Mouse (Mus musculus) fibroblast of lung, adult 2 months (primary cell): Measurements from ENCODE around the gene Spx.
A peak's percentile ranks its signal among the peaks of the same experiment; 100 is the strongest.

Source experiments
- DNase-seq: peaks from one replicate; pipeline ENCODE4 v3.0.0-alpha.2; 2011; ENCODE audit warnings: low read depth

Gene Spx

DNA sequence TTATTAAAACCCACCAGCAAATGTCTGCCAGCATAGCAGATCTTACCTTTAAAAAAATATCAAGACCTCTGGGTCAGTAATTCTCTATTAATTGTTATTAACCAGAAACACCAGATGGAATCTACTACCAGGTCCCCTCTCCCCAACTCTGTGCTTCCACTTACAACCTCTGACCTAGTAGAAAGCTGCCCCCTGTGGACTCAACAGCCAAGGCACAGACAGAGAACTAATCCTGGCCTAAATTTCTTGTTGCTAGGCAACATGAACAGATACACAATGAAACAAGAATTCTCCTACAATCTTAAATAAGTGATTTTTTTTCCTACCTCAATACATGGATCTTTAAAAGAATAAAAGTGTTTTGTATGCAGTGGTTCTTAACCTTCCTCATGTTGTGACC, 15.8 kb downstream of the Spx start:
- DNase-seq = no peak

DNA sequence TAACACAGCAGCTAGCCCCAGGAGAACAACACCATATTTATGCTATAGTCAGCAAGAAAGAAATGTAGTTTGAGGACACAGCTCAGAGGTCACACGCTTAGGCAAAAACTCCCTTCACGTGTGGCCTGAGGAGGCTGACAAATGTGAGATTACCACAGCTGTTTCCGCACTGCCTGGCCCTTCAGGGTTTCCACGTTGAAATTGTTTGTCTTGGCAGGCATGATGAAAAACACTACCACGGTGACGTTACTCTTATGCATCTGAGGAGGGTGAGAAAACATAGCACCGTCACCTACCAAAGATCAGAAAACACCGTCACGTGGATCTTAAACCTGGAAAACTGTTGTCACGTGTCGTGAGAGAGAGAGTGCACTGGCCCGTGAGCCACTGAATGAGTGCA, 38.1 kb downstream of the Spx start:
- DNase-seq = peak; percentile 12

DNA sequence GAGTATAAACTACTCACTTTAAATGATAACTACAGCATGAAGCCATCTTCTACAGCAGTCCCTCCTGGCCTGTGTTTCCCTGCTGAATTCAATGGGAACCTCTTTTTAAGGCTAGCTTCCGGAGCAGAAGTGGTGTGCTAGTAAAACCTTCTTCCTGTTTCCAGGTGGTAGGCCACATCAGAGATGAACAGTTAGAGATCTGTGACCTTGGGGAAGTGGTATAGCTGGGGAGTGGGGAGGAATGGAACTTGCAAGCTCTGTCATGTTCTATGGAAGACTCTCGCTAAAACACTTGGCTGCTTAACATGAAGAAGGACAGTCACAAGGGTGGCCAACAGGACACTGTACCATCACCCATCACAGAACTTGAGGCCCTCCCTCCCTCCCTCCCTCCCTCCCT, 40.1 kb downstream of the Spx start:
- DNase-seq = no peak

DNA sequence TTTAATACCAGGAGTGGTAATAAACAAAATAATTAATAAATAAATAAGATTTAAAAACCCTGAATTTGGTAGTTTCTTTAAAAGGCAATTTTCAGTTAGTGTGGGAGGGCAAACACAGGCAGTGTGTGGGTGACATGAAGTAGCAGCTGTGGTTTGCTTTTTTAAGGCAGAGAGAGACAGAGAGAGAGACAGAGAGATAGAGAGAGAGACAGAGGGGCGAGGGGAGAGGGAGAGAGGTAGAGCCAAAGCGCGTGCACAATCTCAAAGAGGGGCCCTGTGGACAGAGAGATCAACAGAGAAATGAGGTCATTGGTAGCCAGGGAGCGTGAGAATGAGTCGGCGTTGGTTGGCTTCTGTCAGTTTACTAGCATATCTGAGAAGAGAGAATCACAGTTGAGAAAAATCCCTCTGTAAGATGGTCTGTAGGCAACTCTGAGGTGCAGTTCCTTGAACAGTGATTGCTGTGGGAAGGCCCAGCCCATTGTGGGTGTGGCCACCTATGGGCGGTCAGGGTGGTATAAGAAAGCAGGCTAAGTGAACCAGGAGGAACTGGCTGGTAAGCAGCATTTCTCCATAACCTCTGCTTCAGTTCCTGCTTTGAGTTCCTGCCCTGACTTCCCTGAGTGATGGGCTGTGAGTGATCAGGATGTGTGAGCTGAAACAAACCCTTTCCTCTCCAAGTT, 42.2 kb downstream of the Spx start:
- DNase-seq = no peak

DNA sequence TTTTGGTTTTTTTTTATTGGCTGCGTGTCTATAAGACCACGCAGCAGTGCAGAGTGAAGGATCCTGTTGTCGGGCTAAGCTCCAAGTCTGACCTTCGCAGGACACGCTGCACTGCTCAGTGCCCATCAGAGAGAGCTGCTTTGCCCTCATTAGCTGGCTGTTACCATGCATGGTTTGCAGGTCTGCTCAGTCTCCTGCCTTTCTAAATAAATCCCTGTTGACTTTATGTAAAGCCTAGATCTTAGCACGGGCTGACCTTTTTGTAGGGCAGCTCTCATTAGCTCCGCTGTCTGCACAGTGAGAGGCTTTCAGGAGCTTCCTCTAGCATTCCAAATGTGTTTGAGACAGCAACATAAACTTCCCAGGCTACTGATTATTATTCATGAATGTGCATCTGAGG, 44.8 kb downstream of the Spx start:
- DNase-seq = no peak

DNA sequence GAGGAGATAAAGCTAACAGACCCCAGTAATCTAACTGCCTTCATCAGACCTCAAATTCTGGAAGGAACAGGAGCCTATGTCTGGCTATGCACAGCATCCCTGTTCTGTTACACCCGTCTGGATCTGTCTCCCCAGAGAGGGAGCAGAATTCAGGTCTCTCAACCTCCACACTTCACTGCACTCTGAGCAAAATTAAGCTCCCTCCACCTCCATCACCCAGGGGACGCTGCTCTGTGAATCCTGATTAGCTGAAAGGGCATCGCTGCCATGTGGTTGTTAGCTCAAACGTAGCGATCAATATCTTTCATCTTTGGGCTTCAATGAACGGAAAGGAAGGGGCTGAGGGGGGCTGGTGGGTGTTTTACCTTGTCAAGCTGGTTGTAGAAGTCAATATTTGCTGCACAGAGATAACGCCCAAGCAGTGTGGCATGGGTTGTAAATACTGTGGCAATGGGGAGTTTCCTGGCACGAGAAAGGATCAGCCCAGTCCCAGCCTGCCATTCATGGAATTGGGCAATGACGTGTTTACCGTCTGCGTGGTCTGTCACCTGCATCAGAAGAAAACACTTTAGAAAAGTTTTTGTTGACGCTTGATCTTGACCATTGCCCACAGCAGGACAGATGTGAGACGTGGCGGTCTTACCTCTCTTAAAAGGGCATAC, 45.9 kb downstream of the Spx start:
- no peak for DNase-seq

DNA sequence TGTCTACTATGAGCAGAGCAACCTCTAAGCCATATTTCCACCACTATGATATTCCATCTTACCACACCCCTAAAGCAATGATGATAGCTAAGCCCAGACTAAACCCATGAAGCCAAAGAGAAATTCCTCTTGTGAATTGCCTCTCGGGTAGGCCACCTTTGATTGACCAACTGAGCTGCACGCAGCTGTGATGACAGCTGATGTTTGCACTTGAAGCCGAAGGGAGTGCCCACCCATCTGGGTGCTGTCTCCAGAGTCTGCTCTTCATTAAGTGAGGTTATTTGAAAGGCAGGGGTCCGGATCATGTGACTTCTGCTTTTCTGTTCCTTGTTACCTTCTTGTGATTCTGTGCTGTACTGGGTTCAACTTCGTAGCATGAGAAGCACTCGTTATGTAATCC, 49.0 kb downstream of the Spx start:
- DNase-seq = no peak
